Mouse (Mus musculus): ENCODE measurements at regions not wholly inside any gene's neighbourhood (a gene's known extent, or its start where the extent isn't known, plus 50 kb on each side); places are given as distances from the start of the nearest gene placed in this dataset.
A peak's percentile ranks its signal among the peaks of the same experiment; 100 is the strongest.

DNA sequence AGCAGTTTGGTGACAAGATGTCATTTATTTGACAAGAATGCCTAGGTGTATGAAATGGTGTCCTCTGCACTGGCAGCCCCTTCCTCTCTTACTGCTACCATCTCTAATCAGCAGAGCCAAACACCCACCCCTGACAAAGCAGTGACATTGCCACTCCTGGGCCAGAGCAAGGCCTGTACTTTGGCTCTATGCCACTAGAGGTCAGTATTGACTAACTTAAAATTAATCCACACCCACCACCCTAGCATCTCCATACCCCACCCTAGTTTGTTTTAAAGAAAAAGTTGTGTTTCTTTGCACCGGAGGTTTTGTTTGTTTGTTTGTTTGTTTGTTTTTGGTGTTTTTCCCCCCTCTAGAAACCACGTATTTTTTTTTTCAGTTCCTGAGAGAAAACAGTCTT is 231.7 kb downstream of the Poteg start:
- no peak for TF ChIP-seq POLR2A (IDR thresholded peaks at IDR 0.05; ENCODE audit: extremely low read depth, insufficient read depth, low read length)
- peak; percentile 53; the same call in 1 of the 2 replicates for TF ChIP-seq CTCF (IDR thresholded peaks at IDR 0.05; ENCODE audit: low read depth, low read length)

All from liver, adult 2 months (tissue).